Mouse (Mus musculus): ENCODE data around the gene Tpst1.

DNA sequence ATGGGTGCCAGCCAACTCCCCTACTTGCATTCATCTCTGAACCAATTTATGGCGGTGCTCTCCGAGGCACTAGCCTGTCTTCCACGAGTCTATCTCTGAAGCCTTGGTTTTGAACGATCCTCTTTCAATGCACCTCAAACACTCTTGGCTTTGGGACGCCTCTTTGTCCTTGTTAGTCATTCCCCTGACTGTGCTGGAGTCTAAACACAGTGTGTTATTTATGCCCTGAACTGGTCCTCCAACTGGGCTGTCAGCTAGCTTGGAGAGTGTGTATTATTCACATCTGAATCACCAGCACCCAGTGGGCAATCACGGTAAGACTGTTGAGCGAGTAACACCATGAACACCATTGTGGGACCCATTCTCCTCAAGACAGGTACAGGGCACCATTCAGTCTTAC, 45.4 kb upstream of the Tpst1 start:
- TF ChIP-seq CTCF (IDR thresholded peaks at IDR 0.05; ENCODE audit: low read depth, low read length) (no peak), GATA1 (IDR thresholded peaks at IDR 0.05; ENCODE audit: borderline replicate concordance, low read length) (no peak), TAL1 (conservative IDR thresholded peaks at IDR 0.05; ENCODE audit: low read depth, low read length) (no peak), POLR2AphosphoS5 (IDR thresholded peaks at IDR 0.05; ENCODE audit: insufficient replicate concordance, low read depth, low read length) (no peak)

Measured in G1E (cell line).